Comparison of ENCODE assay signal across 8 mouse cellular contexts in genomic region chrX:152342358-152342901, GRCm38 (mm10). TPM values are rescaled to one million over a fixed set of nuclear protein-coding genes. Genes with fewer than 3 reads are reported as not detected.
DNase-seq lines count a peak whose midpoint lies in the region; ATAC-seq lines count a peak whose summit lies in the region.

TSS of gene Tspyl2 (minus strand) at chrX:152342425.

- H3K9ac ChIP-seq in heart, embryonic 14.5 days (ENCODE audit: low read length): peak within 1 kb of the TSS; percentile 84
- peak within 1 kb of the TSS; percentile 76 for H3K9ac ChIP-seq in liver, embryonic 13.5 days
- peak within 1 kb of the TSS; percentile 81 for H3K9ac ChIP-seq in stomach, embryonic 16.5 days (ENCODE audit: low read length)

- ATAC-seq in heart, embryonic 14.5 days (ENCODE audit: insufficient number of reproducible peaks, insufficient read depth, low FRiP score, low read depth): peak; percentile 97
- peak; percentile 98 for ATAC-seq in liver, embryonic 13.5 days (ENCODE audit: low read depth)
- peak; percentile 98 for ATAC-seq in stomach, embryonic 16.5 days (ENCODE audit: insufficient read depth, low FRiP score)

- H3K4me3 ChIP-seq in brown adipose tissue, adult 24 weeks (ENCODE audit: insufficient read depth, low read depth, low read length): peak within 1 kb of the TSS; percentile 62
- peak within 1 kb of the TSS; percentile 62 to 74 for H3K4me3 ChIP-seq in heart, embryonic 14.5 days (ENCODE audit: control insufficient read depth in 1 of 2, insufficient read depth in 1 of 2, low read depth in 1 of 2, low read length in 2 of 2)
- H3K4me3 ChIP-seq in liver, embryonic 13.5 days (replicated peaks): peak within 1 kb of the TSS; percentile 66
- H3K4me3 ChIP-seq in stomach, embryonic 16.5 days (replicated peaks; ENCODE audit: low read length): peak within 1 kb of the TSS; percentile 62

- WGBS in heart, embryonic 14.5 days: 20% methylated on average over 21 of the region's 27 CpGs
- 9% methylated on average over 17 of the region's 27 CpGs for WGBS in liver, embryonic 13.5 days (ENCODE audit: insufficient replicate concordance)
- 6% methylated on average over 26 of the region's 27 CpGs for WGBS in stomach, embryonic 16.5 days

- peak; percentile 96 for DNase-seq in CD4-positive, CD25-positive, alpha-beta regulatory T cell, adult 2 months (ENCODE audit: low read depth, low spot score)
- peak; percentile 94 for DNase-seq in fibroblast of lung, adult 2 months (ENCODE audit: low read depth)
- DNase-seq in kidney, postnatal 14 days: peak; percentile 95
- peak; percentile 87 for DNase-seq in liver, embryonic 13.5 days
- peak; percentile 81 for DNase-seq in neural tube, embryonic 10.5 days (ENCODE audit: extremely low spot score, low spot score)

- H3K36me3 ChIP-seq in heart, embryonic 14.5 days (ENCODE audit: control insufficient read depth, insufficient read depth, low read length): peaks cover 21% of the 10 kb centered on the region
- H3K36me3 ChIP-seq in liver, embryonic 13.5 days: 0 out of 2 replicates have a peak, but pooled peaks cover 2% of the 10 kb centered on the region
- no peaks in the 10 kb centered on the region for H3K36me3 ChIP-seq in stomach, embryonic 16.5 days (ENCODE audit: control insufficient read depth, insufficient read depth, low read length)

- H3K9me3 ChIP-seq in heart, embryonic 14.5 days (ENCODE audit: control insufficient read depth, low read length): no peaks in the 10 kb centered on the region
- H3K9me3 ChIP-seq in liver, embryonic 13.5 days (replicated peaks): no peaks in the 10 kb centered on the region
- no peaks in the 10 kb centered on the region for H3K9me3 ChIP-seq in stomach, embryonic 16.5 days (replicated peaks; ENCODE audit: control insufficient read depth, low read length)

- peaks cover 21% of the 10 kb centered on the region for H3K27me3 ChIP-seq in heart, embryonic 14.5 days (ENCODE audit: control insufficient read depth, insufficient read depth, low read length)
- peaks cover 30% of the 10 kb centered on the region; the same call in 1 of the 2 replicates for H3K27me3 ChIP-seq in liver, embryonic 13.5 days
- peaks cover 23% of the 10 kb centered on the region for H3K27me3 ChIP-seq in stomach, embryonic 16.5 days (ENCODE audit: control insufficient read depth, insufficient read depth, low read length)

- H3K27ac ChIP-seq in brown adipose tissue, adult 24 weeks (replicated peaks; ENCODE audit: low read depth, low read length): peak within 1 kb of the TSS; percentile 59
- peak within 1 kb of the TSS; percentile 85 to 93 for H3K27ac ChIP-seq in heart, embryonic 14.5 days (replicated peaks in 1 of 2; ENCODE audit: control insufficient read depth in 1 of 2, insufficient read depth in 1 of 2, low read depth in 2 of 2, low read length in 2 of 2)
- H3K27ac ChIP-seq in liver, embryonic 13.5 days: peak within 1 kb of the TSS; percentile 59
- H3K27ac ChIP-seq in stomach, embryonic 16.5 days (ENCODE audit: low read length): peak within 1 kb of the TSS; percentile 89

- peaks cover 2% of the 10 kb centered on the region; the same call in 1 of the 2 replicates for H3K4me1 ChIP-seq in brown adipose tissue, adult 24 weeks (ENCODE audit: control insufficient read depth, insufficient read depth, insufficient read length, low read length)
- H3K4me1 ChIP-seq in heart, embryonic 14.5 days (ENCODE audit: control insufficient read depth in 2 of 2, insufficient read depth in 2 of 2, low read length in 2 of 2): 0 out of 4 replicates have a peak, but pooled peaks cover 2 to 3% of the 10 kb centered on the region in 2 experiments
- peaks cover 7% of the 10 kb centered on the region; the same call in 1 of the 2 replicates for H3K4me1 ChIP-seq in liver, embryonic 13.5 days (replicated peaks)
- peaks cover 3% of the 10 kb centered on the region; the same call in 1 of the 2 replicates for H3K4me1 ChIP-seq in stomach, embryonic 16.5 days (ENCODE audit: control insufficient read depth, insufficient read depth, low read length)

- peak within 1 kb of the TSS; percentile 63 for H3K4me2 ChIP-seq in heart, embryonic 14.5 days (ENCODE audit: low read length)
- peak within 1 kb of the TSS; percentile 81 for H3K4me2 ChIP-seq in liver, embryonic 13.5 days
- H3K4me2 ChIP-seq in stomach, embryonic 16.5 days (ENCODE audit: low read depth, low read length): peak within 1 kb of the TSS; percentile 50

RNA-seq across cellular contexts. Expression of gene Tspyl2, which starts in this region (rescaled TPM):
- 7.0 and 7.7 TPM in 2 replicates for polyA plus RNA-seq in brown adipose tissue, adult 24 weeks (2012; ENCODE audit: insufficient read depth, insufficient read length, missing spikeins)
- 11.5 and 13.6 TPM in 2 replicates for polyA plus RNA-seq in heart, embryonic 14.5 days (2014; fragmentation: Nextera tagmentation; extraction: Ambion mirVana)
- 6.1 and 7.4 TPM in 2 replicates for polyA plus RNA-seq in liver, embryonic 13.5 days (2015; fragmentation: Nextera tagmentation; extraction: Ambion mirVana)
- polyA plus RNA-seq in stomach, embryonic 16.5 days (2015; fragmentation: Nextera tagmentation; extraction: Ambion mirVana): 23.5 and 28.7 TPM in 2 replicates

Comparison
In these comparisons a context has a peak if more than half of its experiments do, and no peak if none do; other contexts are left out.
1. Peak in every context shown above with its lines: DNase-seq, ATAC-seq, H3K4me3 ChIP-seq and H3K27ac ChIP-seq.